Mouse (Mus musculus): ENCODE measurements around the gene Pcbp4.

Gene Pcbp4

DNA sequence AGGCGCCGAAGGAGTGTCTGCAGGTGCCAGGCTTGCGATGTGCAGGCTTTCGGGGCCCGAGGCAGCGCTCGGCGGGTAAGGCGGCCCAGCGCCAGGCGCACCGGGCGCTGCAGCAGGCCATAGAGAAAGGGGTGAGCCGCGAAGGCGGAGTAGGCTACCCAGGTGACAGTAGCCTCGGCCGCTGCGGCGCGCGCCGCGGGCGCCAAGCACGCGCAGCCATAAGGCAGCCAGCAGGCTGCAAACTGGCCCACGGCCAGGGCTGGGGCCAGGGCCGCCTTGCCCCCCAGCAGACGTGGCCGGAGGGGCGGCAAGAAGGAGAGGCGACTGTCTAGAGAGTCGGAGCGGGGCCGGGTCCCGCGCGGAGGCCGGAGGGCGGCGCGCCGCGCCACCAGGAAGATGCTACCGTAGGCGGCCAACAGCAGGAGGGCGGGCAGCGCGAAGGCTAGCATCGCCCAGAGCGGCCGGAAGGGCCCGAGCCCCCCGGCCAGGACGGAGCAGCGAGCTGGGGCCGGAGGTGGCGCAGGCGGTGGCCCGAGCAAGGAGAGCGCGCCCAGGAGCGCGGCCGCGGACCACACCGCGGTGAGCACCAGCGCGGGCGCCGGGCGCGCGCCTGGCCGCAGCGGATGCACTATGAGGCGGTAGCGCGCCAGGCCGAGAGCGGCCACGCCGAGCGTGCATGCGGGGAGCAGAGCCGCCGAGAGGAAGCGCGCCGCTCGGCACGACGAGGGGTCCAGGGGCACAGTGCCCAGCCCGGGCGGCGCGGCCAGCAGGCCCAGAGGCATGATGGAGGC, 11.9 kb downstream of the Pcbp4 start:
- no peak for DNase-seq (ENCODE audit: low read depth, low spot score)

DNA sequence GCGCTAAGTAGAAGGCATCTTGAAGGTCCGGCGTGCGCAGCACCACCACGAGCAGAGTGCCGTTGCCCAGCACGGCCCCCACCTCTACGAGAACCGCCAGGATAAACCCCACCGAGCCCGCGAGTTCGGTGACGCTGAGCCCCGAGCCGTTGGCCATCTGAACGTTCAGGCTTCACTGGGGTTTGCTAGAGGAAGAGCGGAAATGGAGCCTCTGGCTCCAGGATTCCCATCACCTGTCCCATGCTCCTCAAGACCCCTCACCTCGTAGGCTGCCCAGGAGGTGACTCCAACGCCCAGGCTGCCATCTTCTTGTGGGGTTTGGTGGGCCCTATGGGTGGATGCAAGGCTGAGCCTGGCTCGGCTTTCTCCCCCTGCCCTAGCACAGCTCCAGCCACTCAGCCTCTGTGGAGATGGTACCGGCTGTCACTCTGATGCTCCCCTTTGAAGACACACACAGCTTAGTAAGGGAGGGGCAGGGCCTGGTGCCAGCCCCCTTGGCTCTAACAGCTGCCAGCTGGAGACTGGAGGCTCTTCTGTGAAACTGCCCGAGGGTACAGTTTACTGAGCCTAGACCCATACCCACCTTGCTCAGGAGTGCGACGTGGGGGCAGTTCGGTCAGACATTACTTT, 12.6 kb downstream of the Pcbp4 start, which contains the start of gene Gpr62:
TSS of gene Gpr62 (minus strand) at position 368 of the 630 bp plus-strand sequence.
- no peak for DNase-seq (ENCODE audit: low read depth, low spot score)

DNA sequence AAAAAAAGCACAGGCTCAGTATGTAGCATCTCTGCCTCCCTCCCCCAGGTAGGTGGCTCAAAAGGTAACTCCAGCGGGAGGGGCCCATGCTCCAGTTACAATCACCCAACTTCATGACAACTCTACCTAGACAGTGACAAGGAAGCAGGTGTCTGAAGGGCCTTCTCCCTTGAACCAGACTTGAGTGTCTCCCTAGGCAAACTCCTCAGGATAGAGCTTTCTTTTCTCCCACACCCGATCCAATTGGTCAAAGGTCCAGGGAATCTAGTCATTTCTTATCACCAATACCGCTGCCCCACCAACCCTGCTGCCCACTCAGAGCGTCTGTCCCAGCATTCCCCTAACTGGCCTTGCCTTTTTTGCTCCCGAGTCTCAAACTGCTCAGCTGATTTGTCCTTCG, 13.6 kb downstream of the Pcbp4 start:
- DNase-seq (ENCODE audit: low read depth, low spot score), result no peak

DNA sequence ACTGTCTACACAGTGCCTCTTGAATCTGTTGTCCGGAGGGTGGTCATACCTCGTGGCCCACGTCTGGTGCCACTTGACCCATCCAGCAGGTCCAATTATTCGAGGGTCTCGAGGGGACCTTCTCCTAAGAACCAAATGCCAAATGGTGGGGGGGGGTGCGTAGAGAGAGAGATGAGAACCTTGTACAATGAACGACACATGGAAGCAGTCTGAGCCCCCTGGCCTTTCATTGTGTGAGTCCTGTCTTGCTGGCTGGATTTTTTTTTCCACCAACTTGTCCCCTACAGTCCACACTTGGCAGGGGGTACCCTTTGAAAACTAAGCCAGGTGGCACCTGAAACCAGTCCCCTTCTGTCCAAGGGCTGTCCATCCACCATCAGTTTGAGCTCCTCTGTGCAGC, 14.7 kb downstream of the Pcbp4 start:
- no peak for DNase-seq (ENCODE audit: low read depth, low spot score)

DNA sequence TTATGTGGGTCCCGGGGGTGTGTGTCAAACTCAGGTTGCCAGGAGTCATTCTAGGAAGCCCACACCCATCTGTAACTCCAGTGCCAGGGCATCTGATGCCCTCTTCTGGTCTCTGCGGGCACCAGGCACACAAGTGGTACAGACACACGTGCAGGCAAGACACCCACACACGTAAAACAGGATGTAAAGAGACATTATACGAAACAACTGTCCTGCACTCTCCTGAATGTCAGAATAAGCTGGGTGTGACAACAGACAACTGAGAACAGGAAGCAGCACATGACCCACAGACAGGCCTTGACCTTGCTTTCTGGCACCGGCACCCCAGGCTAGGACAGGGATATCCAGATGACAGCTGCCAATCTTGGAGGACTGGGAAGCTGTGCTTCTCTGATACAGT, 16.2 kb downstream of the Pcbp4 start:
- DNase-seq (ENCODE audit: low read depth, low spot score), result no peak

DNA sequence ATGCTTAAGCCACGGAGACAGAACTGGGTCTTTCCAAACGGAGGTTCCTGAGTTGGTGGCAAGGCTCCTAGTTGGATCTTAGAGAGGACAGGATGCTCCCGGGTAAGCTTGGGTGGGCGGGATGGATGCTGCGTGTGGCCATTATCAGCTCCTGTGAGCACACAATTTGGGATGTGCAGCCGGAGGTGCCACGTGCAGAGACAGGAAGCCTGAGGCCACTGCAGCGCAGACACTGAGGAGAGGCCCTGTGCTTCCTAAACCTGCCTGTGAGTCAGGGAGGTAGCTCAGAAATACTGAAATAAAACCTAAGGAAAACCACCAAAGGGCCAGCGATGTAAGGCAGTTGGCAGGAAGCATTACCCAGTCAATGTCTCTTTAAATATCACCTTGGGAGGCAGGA, 16.7 kb downstream of the Pcbp4 start:
- no peak for DNase-seq (ENCODE audit: low read depth, low spot score)

DNA sequence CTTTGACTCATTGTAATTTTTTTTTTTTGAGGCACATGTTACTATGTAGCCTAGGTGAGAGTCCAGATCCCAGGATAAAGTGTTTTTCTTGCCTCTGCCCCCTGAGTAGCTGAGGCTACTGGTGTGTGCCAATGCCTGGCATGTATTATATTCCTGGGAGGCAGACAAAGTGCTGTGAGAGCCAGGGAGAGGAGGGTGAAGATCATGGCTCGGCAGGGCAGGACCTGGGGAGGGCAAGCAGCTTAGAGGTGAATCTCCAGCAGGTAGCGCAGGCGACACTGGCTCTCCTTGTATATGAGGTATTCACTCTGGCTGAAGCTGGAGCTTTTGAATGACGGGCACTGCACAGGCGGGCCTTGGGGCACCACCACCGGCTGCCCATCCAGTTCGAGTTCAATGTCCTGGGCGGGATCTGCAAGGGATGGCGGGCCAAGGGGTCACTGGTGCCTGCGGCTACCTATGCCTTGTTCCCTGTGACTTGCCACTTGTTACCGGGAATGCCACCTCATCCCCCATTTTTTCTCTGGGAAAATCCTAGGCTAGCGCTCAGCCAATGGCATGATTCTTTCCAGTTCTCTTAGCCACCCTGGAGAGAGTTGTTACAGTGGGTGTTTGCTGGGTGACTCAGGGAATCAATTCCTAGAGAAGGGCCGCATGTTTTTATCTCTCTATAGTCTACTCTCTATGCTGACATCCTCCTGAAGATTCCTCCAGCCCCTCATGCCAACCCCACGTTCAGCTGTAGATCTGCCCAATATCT, 18.1 kb downstream of the Pcbp4 start:
- DNase-seq (ENCODE audit: low read depth, low spot score), result no peak

DNA sequence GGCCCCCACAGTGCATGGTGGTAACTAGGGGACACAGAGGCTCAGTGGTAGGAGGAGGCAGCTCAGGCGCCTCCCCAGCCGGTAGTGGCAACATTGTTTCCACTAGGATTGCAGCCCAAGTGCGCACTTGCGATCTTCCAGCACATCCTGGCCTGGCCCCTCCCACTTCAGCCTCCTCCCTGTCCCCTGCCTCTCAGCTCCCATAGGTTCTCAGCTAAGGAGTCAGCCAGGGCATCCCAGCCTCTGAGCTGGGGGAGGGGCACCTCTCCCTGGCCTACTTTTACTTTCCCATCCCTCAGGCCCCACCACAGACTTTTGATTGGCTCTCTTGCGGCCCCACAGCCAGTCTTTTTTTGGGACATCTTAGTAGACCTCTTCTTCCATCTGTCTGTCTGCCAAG, 18.8 kb downstream of the Pcbp4 start:
- DNase-seq (ENCODE audit: low read depth, low spot score), result no peak

DNA sequence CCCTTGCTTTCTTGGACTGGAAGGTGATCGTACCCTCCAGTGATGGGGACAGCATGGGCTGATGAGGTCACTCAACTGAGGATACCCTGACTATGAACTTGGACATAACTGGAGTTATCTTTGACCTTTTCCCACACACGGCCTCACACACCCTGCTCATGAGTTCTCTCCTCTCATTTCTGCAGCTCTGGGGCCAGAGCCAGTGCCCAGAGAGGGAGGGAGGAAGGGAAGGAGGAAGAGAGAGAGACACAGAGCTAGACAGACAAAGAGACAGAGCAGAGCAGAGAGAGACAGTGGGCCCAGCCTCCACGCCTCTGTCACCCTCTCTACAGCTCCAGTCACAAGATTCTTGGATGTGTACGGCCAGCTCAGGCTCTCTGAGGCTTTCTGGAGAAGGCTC, 19.2 kb downstream of the Pcbp4 start:
- DNase-seq (ENCODE audit: low read depth, low spot score), result no peak

DNA sequence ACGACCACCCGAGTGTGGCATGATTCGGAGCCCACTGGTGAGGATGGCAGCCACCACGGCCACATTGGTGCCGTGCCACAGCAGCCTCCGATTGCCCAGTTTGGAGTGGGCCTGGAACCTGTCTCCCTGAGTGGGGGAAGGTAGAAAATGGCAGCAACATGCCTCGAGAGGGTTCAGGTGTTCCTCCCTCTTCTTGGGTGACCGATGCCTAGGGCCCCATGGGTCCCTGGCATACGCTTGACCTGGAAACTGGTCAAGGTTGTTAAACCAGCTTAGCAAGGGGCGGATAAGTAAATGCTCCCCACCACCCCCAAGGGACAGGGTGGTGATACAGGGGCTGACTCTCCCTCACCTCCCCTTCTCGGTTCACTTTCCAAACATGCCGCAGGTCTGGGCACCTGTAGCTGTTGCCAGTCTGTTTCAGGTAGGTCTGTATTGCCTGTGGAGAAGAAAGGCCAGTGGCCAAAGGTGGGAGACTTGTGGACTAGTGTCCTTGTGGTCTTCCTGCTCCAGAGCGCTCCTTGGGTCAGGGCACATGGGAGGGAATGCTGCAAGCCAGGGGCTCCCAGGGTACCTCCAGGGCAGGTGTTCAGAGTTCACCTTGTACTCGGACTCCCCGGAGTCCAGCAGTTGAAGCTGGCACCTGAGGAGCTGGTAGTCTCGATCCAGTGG, 20.1 kb downstream of the Pcbp4 start:
- DNase-seq (ENCODE audit: low read depth, low spot score), result no peak

DNA sequence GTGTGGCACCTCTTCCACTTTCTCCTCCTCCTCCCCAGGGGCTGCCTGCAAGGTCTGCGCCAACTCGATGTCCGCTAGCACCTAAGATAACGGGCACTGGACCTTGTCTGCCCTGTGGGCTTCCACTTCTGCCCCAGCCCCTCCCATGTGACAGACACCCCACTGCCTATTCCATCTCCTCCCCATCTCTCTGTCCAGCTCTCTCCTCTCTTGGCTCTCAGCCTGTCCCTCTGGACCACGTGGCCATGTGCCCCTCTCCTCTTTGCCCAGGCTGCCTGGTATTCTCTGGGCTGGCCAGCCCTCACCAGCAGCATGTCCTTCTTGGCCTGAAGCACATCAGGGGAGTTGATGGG, 20.6 kb downstream of the Pcbp4 start:
- DNase-seq (ENCODE audit: low read depth, low spot score), result no peak

DNA sequence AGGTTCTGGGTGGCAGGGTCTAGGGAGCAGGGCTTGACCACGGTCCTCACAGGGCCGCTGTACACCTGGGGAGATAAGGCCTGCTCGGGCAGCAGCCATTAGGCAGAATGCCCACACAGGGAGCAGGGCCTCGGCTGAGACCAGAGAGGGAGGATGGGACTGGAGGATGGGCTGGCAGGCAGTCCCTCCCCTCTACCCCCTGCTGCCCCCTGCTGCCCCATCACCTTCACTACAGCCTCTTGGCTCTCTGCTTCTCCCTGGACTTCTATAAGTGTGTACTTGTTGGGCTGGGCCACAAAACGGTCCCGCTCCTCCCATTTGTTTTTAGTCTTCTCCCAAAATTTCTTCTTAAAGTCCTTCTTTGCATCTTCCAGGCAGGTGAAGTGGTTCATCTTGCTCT, 21.4 kb downstream of the Pcbp4 start:
- DNase-seq (ENCODE audit: low read depth, low spot score), result no peak

DNA sequence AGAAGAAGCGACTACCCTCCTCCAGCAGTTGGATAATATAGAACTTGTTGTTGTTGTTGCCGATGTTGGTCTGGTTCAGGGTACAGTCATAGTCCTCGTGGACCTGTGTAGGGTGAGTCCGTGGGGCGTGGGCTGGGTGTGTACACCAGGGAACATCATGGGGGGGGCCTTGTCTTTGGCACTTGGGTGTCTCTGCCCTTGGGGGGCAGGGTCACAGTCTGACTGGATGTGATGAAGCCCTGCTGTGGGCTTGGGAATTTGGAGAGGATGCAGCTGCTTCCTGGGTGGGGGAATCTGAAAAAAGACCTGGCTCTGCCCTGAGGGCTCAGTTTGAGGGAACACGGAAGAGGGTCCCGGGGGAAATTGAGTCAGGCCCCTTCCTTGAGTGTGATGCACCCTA, 22.0 kb downstream of the Pcbp4 start:
- DNase-seq (ENCODE audit: low read depth, low spot score), result no peak

DNA sequence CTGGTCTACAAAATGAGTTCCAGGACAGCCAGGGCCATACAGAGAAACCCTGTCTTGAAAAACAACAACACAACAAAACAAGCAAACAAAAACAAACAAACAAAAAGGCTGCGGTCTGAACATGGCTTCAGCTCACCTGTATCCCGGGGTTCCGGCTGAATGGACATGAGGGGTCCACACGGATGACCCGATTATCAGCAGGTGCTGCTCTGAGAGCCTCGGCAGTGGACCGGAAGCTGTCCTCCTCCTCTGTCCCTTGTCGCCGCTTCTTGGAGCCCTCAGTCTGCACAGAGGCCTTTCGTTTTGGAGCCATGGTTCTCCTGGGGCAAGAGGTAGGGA, 22.5 kb downstream of the Pcbp4 start, which contains the start of gene Rrp9:
TSS of gene Rrp9 (plus strand) at position 301 of the 339 bp plus-strand sequence.
- no peak for DNase-seq (ENCODE audit: low read depth, low spot score)

DNA sequence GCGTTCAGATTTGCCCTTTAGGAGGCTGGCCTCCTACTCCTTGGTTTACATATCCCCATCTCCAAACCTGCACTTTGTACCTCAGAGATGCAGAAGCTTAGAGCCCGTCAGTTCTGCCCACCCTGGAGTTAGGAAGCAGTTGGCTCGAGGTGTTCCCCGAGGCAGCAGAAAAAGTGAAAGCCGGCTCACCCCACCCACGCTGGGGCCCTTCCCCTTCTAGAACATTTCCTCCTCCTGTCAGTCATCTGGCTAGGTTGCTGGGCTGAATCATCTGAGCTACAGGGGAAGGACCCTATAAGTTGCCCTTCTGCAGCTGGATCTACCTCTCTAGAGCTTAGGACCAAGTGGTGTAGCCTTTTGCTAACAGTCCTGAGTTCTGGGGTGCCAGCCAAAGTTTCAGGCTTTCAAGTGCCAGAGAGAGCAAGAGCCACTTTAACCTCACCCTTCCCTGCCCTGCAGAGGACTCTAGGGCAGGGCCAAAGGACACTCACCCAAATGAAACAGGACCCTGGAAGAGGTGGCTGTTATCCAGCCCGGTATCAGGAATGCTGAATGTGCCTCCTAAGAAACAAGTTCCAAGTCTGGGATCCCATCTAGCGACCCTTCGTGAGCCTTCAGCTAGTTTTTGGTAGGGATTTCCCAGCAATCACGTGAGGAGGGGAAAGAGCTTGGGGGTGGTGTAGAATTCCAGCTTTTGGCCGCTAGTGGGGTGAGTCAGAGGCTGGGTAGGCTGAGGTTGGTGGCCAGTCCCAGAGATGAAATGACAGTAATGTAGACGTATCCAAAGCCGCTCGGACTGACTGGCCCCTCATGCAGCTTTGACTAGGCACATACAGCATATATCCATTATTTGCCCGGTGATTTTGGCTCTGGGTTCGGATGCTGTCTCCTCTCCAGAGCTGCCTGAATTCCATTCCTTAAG, 23.2 kb downstream of the Pcbp4 start:
- DNase-seq (ENCODE audit: low read depth, low spot score), result no peak

DNA sequence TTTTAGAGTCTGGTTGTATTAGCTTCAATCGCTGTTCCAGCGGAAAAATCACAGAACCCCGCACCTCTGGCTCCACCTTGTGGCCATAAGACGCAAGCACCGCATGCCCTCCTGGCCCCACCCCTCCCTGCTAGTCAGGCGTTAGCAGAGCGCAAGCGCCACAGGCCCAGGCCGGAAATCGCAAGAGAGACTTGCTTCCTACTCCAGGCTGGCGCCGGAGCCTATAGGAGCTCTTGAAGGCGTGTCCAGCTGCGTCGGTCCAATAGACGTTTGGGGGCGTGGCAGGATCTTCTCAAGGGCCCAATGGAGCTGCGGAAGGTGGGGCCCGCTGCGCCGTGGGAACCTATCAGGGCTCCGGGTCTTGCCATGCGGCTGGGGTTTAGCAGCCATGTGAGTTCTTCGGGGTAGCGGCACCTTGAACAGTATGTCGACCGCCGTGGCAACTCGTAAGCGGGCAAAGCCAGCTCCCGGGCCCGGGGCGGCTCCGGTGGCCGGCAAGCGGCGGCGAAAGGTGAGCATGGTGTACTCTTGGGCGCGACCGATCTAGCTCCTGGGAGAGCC, 23.9 kb downstream of the Pcbp4 start, which contains the start of gene Parp3:
TSS of gene Parp3 (minus strand) at position 26 of the 561 bp plus-strand sequence.
- DNase-seq (ENCODE audit: low read depth, low spot score), result peak; percentile 98

DNA sequence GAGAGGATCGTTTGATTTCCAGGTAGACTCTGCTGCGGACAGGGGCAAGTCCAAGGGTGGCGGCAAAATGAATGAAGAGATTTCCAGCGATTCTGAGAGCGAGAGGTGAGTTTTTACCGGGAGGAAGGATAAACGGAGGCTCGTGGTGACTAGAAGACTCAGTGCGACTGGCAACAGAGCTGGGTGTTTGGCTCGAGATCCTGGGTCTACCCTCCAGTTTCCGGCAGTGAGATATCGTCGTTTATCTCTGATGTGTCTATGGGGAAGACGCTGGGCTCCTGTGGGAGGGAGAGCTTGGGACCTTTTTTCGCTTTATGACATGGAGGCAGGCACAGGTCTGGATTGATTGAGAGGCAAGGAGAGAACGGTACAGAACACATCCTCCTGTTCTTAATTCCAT, 24.6 kb downstream of the Pcbp4 start:
- DNase-seq (ENCODE audit: low read depth, low spot score), result no peak

DNA sequence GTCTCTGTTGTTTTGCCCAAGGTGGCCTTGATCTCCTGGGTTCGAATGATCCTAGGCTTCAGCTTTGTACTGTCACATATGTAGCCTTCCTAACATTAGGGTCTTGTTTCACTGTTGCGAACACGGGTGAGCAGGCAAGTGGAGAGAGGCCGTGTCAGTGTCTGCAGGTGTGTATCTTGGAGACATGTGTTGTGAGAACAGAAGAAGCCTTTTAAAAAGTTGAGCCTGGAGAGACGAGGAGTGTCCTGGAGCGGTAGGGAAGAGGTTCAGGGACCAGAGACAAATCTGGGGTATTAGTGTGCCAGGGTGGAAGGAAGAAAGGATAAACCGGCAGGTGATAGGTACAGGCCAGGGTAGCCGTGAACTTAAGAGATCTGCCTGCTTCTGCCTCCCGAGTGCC, 25.0 kb downstream of the Pcbp4 start:
- no peak for DNase-seq (ENCODE audit: low read depth, low spot score)

DNA sequence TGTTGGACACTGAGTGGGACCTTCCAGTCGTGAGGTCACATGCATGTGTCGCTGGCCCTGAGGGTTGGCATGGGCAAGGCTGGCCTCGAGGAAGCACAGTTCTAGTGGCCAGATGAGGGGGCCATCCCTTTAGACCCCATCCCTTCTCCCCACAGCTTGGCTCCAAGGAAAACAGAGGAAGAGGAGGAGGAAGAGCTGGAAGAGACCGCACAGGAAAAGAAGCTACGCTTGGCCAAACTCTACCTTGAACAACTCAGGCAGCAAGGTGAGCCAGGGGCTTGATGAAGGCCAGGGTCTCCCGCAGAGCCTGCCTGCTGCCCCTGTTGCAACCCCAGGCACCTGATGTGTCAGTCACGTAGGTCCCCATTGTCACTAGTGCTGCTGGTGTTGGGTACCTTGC, 27.4 kb downstream of the Pcbp4 start:
- no peak for DNase-seq (ENCODE audit: low read depth, low spot score)

DNA sequence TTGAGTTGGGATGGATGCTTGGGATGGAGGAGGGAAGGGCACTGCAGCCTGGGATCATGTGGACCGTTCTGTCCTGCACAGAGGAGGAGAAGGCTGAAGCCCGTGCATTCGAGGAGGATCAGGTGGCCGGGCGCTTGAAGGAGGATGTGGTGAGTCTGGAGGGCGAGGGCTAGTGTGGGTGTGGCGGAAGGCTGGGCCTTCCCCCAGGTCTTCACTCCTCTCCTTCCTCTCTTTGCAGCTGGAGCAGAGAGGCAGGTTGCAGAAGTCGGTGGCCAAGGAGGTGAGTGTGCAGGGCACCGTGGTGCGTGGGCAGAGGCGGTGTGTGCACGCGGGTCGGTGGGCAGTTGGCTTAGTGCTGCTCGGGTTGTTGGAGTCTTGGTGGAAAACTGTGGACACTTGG, 28.0 kb downstream of the Pcbp4 start:
- DNase-seq (ENCODE audit: low read depth, low spot score), result no peak

DNA sequence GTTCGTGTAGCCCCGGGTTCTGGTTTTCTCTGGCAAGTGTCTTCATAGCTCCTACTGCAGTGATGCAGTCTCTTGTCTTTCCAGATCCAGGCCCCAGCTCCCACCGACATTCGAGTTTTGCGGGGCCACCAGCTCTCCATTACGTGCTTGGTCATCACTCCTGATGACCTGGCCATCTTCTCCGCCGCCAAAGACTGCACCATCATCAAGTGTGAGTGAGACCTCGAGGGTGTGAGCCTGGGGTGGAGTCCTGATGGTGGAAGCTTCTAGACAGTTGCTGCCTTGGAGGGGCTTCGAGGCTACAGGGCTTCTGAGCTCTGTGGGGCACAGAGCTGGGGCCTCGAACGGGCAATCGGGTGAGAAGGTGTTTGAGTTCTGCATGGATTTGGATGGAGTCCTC, 28.6 kb downstream of the Pcbp4 start:
- no peak for DNase-seq (ENCODE audit: low read depth, low spot score)

All from WW6 (cell line).